Mouse (Mus musculus) hindbrain, postnatal 0 days (tissue): ENCODE results near the gene Casp7. TPM values are rescaled to one million over a fixed set of nuclear protein-coding genes. Genes with fewer than 3 reads are reported as not detected.

ENCODE experiments used
- ATAC-seq: fragments of 200-750 bp; cut with Nextera tagmentation; 2 replicates; pipeline ENCODE4 v1.8.0; 2017; ENCODE audit warnings: mild to moderate bottlenecking, moderate TSS enrichment, moderate library complexity
- DNase-seq: peaks from one replicate; pipeline ENCODE4 v3.0.0-alpha.2; 2015; ENCODE audit warnings: low spot score
- H3K27ac ChIP-seq: fragments of 300-500 bp; sonication (generic); 2 replicates; pipeline ENCODE4 v1.5.1; 2014; ENCODE audit warnings: mild to moderate bottlenecking
- H3K27me3 ChIP-seq: fragments of 300-500 bp; sonication (generic); 2 replicates; pipeline ENCODE4 v1.6.1; 2014; ENCODE audit warnings: low read length, mixed read lengths; ENCODE audit not compliant: insufficient read depth
- H3K36me3 ChIP-seq: fragments of 300-500 bp; sonication (generic); 2 replicates; pipeline ENCODE4 v1.6.1; 2014; ENCODE audit warnings: low read length, mixed read lengths; ENCODE audit not compliant: insufficient read depth
- H3K4me1 ChIP-seq: fragments of 300-500 bp; sonication (generic); 2 replicates; pipeline ENCODE4 v1.6.1; 2014; ENCODE audit warnings: antibody characterized with exemption, low read length, mixed read lengths; ENCODE audit not compliant: insufficient read depth
- H3K4me2 ChIP-seq: fragments of 300-500 bp; sonication (generic); 2 replicates; pipeline ENCODE4 v1.6.1; 2014; ENCODE audit warnings: low read depth, mild to moderate bottlenecking, low read length, moderate library complexity, mixed read lengths
- H3K4me3 ChIP-seq: fragments of 300-500 bp; sonication (generic); 2 replicates; pipeline ENCODE4 v1.5.1; 2014; ENCODE audit warnings: low read length
- H3K9ac ChIP-seq: fragments of 300-500 bp; sonication (generic); replicated peaks from 2 replicates; pipeline ENCODE4 v1.6.1; 2014; ENCODE audit warnings: mild to moderate bottlenecking, low read length, moderate library complexity, mixed read lengths
- H3K9me3 ChIP-seq: fragments of 300-500 bp; sonication (generic); 2 replicates; pipeline ENCODE4 v1.6.1; 2016; ENCODE audit warnings: low read length, mixed read lengths
- CTCF ChIP-seq: IDR thresholded peaks from 2 replicates; pipeline ENCODE4 v1.5.1; 2016; ENCODE audit warnings: antibody characterized with exemption, control low read depth, low read depth
- WGBS: fragments of 180-500 bp; shearing (Covaris S2); extraction: QIAGEN DNeasy Blood & Tissue Kit; methylation state at CpG from one replicate; pipeline ENCODE4 v1.1.7; 2014; 5-methylcytosine and 5-hydroxymethylcytosine counted together
- polyA plus RNA-seq: library from polyadenylated mRNA; unstranded; fragments of >200 nt; fragmentation: Nextera tagmentation; extraction: Ambion mirVana; gene quantifications from 2 replicates; pipeline ENCODE4 v1.2.1, GENCODE M21; 2015
- total RNA-seq: library from RNA; depleted of rRNA; stranded (reverse); fragments of >200 nt; gene quantifications from 2 replicates; pipeline ENCODE4 v1.2.3, GENCODE M21; 2014

The Casp7 gene
- total and polyA plus RNA-seq, 2 experiments from 2014 or later: 17.6 to 28.1 TPM

- no peak overlapping the region for H3K4me2 ChIP-seq
- no peak for ATAC-seq
- H3K36me3 ChIP-seq: no peaks in the 10 kb centered on the region
- H3K4me1 ChIP-seq: no peaks in the 10 kb centered on the region
- WGBS: 95% methylated on average over 10 of the region's 10 CpGs
- TF ChIP-seq CTCF: no peak
- no peak for DNase-seq
- H3K9ac ChIP-seq: no peak overlapping the region
- H3K27me3 ChIP-seq: no peaks in the 10 kb centered on the region
- no peak overlapping the region for H3K4me3 ChIP-seq
- no peak overlapping the region for H3K27ac ChIP-seq
- no peaks in the 10 kb centered on the region for H3K9me3 ChIP-seq
Observed at GRCm38 (mm10) chr19:56381407-56381806, 15.5 kb upstream of the Casp7 start.

- H3K27me3 ChIP-seq: no peaks in the 10 kb centered on the region
- DNase-seq (no peak), ATAC-seq (no peak)
Observed at GRCm38 (mm10) chr19:56385546-56385945, 11.4 kb upstream of the Casp7 start.

GRCm38 (mm10) chr19:56386095-56386494 is 10.8 kb upstream of the Casp7 start:
- TF ChIP-seq CTCF: no peak
- H3K9me3 ChIP-seq: no peaks in the 10 kb centered on the region
- ATAC-seq: no peak
- DNase-seq: no peak
- H3K27me3 ChIP-seq: no peaks in the 10 kb centered on the region
- no peak overlapping the region for H3K9ac ChIP-seq
- no peak overlapping the region for H3K4me2 ChIP-seq
- H3K4me3 ChIP-seq: no peak overlapping the region
- H3K36me3 ChIP-seq: no peaks in the 10 kb centered on the region
- no peaks in the 10 kb centered on the region for H3K4me1 ChIP-seq
- WGBS: 90% methylated on average over 10 of the region's 10 CpGs
- H3K27ac ChIP-seq: no peak overlapping the region

More at GRCm38 (mm10) chr19:56385546-56385945, 11.4 kb upstream of the Casp7 start:
- no peaks in the 10 kb centered on the region for H3K9me3 ChIP-seq
- no peaks in the 10 kb centered on the region for H3K36me3 ChIP-seq
- H3K27ac ChIP-seq: no peak overlapping the region
- TF ChIP-seq CTCF: no peak
- no peak overlapping the region for H3K4me2 ChIP-seq
- WGBS: 84% methylated on average over 5 of the region's 5 CpGs
- H3K4me3 ChIP-seq: no peak overlapping the region
- H3K9ac ChIP-seq: no peak overlapping the region
- H3K4me1 ChIP-seq: no peaks in the 10 kb centered on the region

GRCm38 (mm10) chr19:56387726-56388302 is 9.1 kb upstream of the Casp7 start:
- no peak for ATAC-seq
- H3K36me3 ChIP-seq: no peaks in the 10 kb centered on the region
- whole genome bisulfite sequencing: 86% methylated on average over 4 of the region's 4 CpGs

GRCm38 (mm10) chr19:56389176-56389575 is 7.8 kb upstream of the Casp7 start:
- ATAC-seq: no peak
- no peak overlapping the region for H3K27ac ChIP-seq
- H3K9me3 ChIP-seq: no peaks in the 10 kb centered on the region
- no peak for DNase-seq
- 94% methylated on average over 11 of the region's 11 CpGs for WGBS
- no peaks in the 10 kb centered on the region for H3K4me1 ChIP-seq
- no peak overlapping the region for H3K9ac ChIP-seq
- no peaks in the 10 kb centered on the region for H3K36me3 ChIP-seq
- TF ChIP-seq CTCF: no peak
- no peaks in the 10 kb centered on the region for H3K27me3 ChIP-seq
- no peak overlapping the region for H3K4me2 ChIP-seq
- no peak overlapping the region for H3K4me3 ChIP-seq

More at GRCm38 (mm10) chr19:56387726-56388302, 9.1 kb upstream of the Casp7 start:
- Histone ChIP-seq H3K27me3 (no peaks in the 10 kb centered on the region), H3K9ac (no peak overlapping the region), H3K9me3 (no peaks in the 10 kb centered on the region), H3K27ac (no peak overlapping the region), H3K4me2 (no peak overlapping the region), H3K4me3 (no peak overlapping the region), H3K4me1 (no peaks in the 10 kb centered on the region)
- no peak for TF ChIP-seq CTCF
- DNase-seq: no peak

- H3K4me2 ChIP-seq: no peak within 1 kb of the TSS
- WGBS: 93% methylated on average over 11 of the region's 11 CpGs
- no peak within 1 kb of the TSS for H3K27ac ChIP-seq
- no peak within 1 kb of the TSS for H3K9ac ChIP-seq
- no peak for TF ChIP-seq CTCF
- ATAC-seq (no peak), DNase-seq (no peak)
- no peak within 1 kb of the TSS for H3K4me3 ChIP-seq
- H3K4me1 ChIP-seq: no peaks in the 10 kb centered on the region
- no peaks in the 10 kb centered on the region for H3K9me3 ChIP-seq
- H3K27me3 ChIP-seq: 0 out of 2 replicates have a peak, but pooled peaks cover 7% of the 10 kb centered on the region
- H3K36me3 ChIP-seq: no peaks in the 10 kb centered on the region
Observed at GRCm38 (mm10) chr19:56389879-56390278, 7.0 kb upstream of the Casp7 start, which contains the start of gene Nrap. TSS of gene Nrap (minus strand) at chr19:56390037.

GRCm38 (mm10) chr19:56391307-56392046 is 5.5 kb upstream of the Casp7 start:
- no peak overlapping the region for H3K4me3 ChIP-seq
- H3K9me3 ChIP-seq: no peaks in the 10 kb centered on the region
- no peak overlapping the region for H3K4me2 ChIP-seq
- H3K9ac ChIP-seq: no peak overlapping the region
- H3K4me1 ChIP-seq: peaks cover 5% of the 10 kb centered on the region; the same call in 1 of the 2 replicates
- 84% methylated on average over 6 of the region's 6 CpGs for WGBS
- no peak for TF ChIP-seq CTCF
- 0 out of 2 replicates have a peak, but pooled peaks cover 21% of the 10 kb centered on the region for H3K27me3 ChIP-seq
- H3K27ac ChIP-seq: no peak overlapping the region
- DNase-seq (no peak), ATAC-seq (no peak)
- H3K36me3 ChIP-seq: no peaks in the 10 kb centered on the region
